Mouse (Mus musculus) E14TG2a.4 (cell line): ENCODE measurements around the gene Ier2.

ENCODE experiments used
- H3K27me3 ChIP-seq: 2 replicates; pipeline ENCODE4 v1.6.1; 2014; ENCODE audit warnings: low read length, control low read depth; ENCODE audit not compliant: insufficient read depth
- H3K36me3 ChIP-seq: 2 replicates; pipeline ENCODE4 v1.6.1; 2014; ENCODE audit warnings: low read length, control low read depth; ENCODE audit not compliant: insufficient read depth
- H3K4me1 ChIP-seq: replicated peaks from 2 replicates; pipeline ENCODE4 v1.6.1; 2014; ENCODE audit warnings: low read depth, low read length, control low read depth
- H3K4me3 ChIP-seq: replicated peaks from 2 replicates; pipeline ENCODE4 v1.5.1; 2014; ENCODE audit warnings: mild to moderate bottlenecking, low read length
- H3K9me3 ChIP-seq: 2 replicates; pipeline ENCODE4 v1.6.1; 2014; ENCODE audit warnings: low read length, control low read depth
- CTCF ChIP-seq: conservative IDR thresholded peaks from 2 replicates; pipeline ENCODE4 v1.5.1; 2014; ENCODE audit warnings: low read length
- NANOG ChIP-seq: IDR thresholded peaks from 2 replicates; pipeline ENCODE4 v1.6.1; 2014; ENCODE audit warnings: borderline replicate concordance, low read length, mixed read lengths
- POU5F1 ChIP-seq: IDR thresholded peaks from 2 replicates; pipeline ENCODE4 v1.6.1; 2014; ENCODE audit warnings: low read length, borderline replicate concordance

The Ier2 gene

GRCm38 (mm10) chr8:84640010-84640588 lies 22.6 kb downstream of the Ier2 start:
- H3K36me3 ChIP-seq, result peaks cover 11% of the 10 kb centered on the region; the same call in 1 of the 2 replicates
- H3K4me3 ChIP-seq, result peak overlapping the region; percentile 79
- no peak for TF ChIP-seq POU5F1
- no peak for TF ChIP-seq CTCF
- no peak for TF ChIP-seq NANOG
- no peaks in the 10 kb centered on the region for H3K27me3 ChIP-seq
- no peaks in the 10 kb centered on the region for H3K9me3 ChIP-seq
- H3K4me1 ChIP-seq, result peaks cover 74% of the 10 kb centered on the region

GRCm38 (mm10) chr8:84639162-84640009 lies 23.3 kb downstream of the Ier2 start:
- TF ChIP-seq NANOG (no peak), POU5F1 (no peak), CTCF (no peak)
- no peaks in the 10 kb centered on the region for H3K9me3 ChIP-seq
- H3K4me1 ChIP-seq, result peaks cover 77% of the 10 kb centered on the region
- peak overlapping the region; percentile 82 for H3K4me3 ChIP-seq
- no peaks in the 10 kb centered on the region for H3K27me3 ChIP-seq
- peaks cover 11% of the 10 kb centered on the region; the same call in 1 of the 2 replicates for H3K36me3 ChIP-seq

GRCm38 (mm10) chr8:84638555-84639161 lies 24.0 kb downstream of the Ier2 start:
- Histone ChIP-seq H3K4me1 (peaks cover 80% of the 10 kb centered on the region), H3K4me3 (peak overlapping the region; percentile 82), H3K27me3 (no peaks in the 10 kb centered on the region), H3K9me3 (no peaks in the 10 kb centered on the region), H3K36me3 (peaks cover 11% of the 10 kb centered on the region; the same call in 1 of the 2 replicates)
- no peak for TF ChIP-seq NANOG
- no peak for TF ChIP-seq POU5F1
- no peak for TF ChIP-seq CTCF

DNA sequence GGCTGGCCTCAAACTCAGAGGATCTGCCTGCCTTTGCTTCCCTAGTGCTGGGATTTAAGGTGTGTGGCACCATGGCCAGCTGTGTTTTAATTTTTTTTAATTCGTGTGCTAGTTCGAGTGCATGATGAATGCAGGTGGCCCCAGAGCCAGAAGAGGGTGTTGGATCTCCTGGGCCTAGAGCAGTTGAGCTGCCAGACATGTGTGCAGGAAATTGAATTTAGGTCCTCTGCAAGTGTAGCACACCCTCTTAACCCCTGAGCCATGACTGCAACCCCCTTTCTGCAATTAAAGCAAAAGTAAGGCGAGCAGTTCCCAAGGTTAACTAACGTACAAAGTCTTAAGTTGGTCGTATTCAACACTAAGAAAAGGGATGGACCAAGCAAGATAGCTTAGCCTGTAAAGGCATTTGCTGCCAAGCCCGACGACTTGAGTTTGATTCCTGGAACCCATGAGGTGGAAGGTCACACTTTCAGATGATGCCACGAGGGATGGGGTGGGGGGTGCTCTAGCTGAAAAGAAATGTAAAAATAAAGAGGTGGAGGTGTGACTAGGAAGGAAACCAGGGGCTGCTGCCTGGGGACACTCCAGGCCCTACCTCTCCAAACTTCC lies 24.6 kb downstream of the Ier2 start:
- H3K27me3 ChIP-seq, result no peaks in the 10 kb centered on the region
- no peak for TF ChIP-seq POU5F1
- TF ChIP-seq CTCF, result no peak
- no peak for TF ChIP-seq NANOG
- H3K9me3 ChIP-seq, result no peaks in the 10 kb centered on the region
- H3K36me3 ChIP-seq, result peaks cover 11% of the 10 kb centered on the region; the same call in 1 of the 2 replicates
- peaks cover 81% of the 10 kb centered on the region for H3K4me1 ChIP-seq
- H3K4me3 ChIP-seq, result peak overlapping the region; percentile 82

DNA sequence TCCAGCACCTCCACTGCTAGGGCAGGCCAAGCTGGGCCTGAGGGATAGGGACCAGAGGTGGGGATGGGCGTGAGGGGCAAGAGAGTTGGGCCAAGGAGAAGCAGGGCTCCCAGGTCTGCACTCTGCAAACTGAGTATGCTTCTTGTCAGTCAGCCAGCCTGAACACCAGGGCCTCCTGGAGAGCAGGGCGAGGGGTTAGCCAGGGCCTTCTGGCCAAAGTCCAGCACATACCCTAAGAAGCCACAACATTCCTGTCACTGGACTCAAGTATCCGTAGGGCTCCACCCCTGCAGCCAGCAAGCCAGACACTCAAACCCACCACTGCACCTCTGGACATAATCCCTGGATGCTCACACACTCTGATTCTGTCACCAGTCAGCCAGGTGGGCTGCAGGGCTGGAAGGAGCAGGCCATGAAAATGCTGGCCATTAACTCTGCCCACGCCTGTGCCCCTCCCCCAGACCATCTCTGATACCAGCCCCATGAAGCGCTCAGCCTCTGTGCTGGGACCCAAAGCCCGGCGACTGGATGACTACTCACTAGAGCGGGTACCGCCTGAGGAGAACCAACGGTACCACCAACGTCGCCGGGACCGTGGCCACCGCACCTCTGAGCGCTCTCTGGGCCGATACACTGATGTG lies 26.5 kb downstream of the Ier2 start:
- H3K27me3 ChIP-seq, result no peaks in the 10 kb centered on the region
- peaks cover 11% of the 10 kb centered on the region; the same call in 1 of the 2 replicates for H3K36me3 ChIP-seq
- no peak for TF ChIP-seq NANOG
- TF ChIP-seq CTCF, result no peak
- no peak for TF ChIP-seq POU5F1
- H3K4me3 ChIP-seq, result peak overlapping the region; percentile 37
- peaks cover 70% of the 10 kb centered on the region for H3K4me1 ChIP-seq
- peaks cover 7% of the 10 kb centered on the region for H3K9me3 ChIP-seq

DNA sequence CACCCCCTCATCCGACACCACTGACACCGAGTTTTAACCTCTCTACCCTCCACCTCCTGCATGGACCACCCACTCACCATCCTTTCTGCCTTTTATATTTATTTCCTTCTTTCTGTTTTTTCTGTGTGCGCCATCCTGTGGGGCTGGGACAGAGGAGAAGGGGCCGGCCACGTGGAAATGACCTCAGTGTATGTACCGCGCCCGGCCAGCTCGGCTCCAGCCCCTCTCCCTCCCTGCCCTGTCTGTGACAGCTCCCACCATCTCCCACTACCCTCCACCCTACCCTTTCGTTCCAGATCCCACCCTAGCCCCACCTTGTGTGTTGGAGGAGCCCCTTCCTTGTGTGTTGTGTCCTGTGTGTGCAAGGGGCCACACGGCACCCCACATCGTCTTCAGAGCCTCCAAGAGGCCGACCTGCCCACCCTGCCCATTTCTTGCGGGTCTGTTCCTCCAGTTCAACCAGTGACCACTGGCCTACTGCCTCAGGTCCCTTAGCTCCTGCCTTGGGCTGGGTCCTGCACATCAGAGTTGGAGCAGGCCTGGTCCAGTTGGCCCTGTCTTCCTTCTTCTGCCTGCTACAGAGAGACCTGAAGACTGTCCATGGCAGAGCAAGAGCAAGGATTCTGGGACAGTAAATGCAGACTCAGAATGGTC lies 27.1 kb downstream of the Ier2 start:
- Histone ChIP-seq H3K27me3 (no peaks in the 10 kb centered on the region), H3K36me3 (peaks cover 11% of the 10 kb centered on the region; the same call in 1 of the 2 replicates), H3K9me3 (peaks cover 13% of the 10 kb centered on the region), H3K4me1 (peaks cover 65% of the 10 kb centered on the region), H3K4me3 (peak overlapping the region; percentile 37)
- no peak for TF ChIP-seq CTCF
- no peak for TF ChIP-seq POU5F1
- TF ChIP-seq NANOG, result no peak

GRCm38 (mm10) chr8:84634849-84635304 lies 27.8 kb downstream of the Ier2 start:
- TF ChIP-seq CTCF (no peak), POU5F1 (no peak), NANOG (no peak)
- Histone ChIP-seq H3K4me3 (peak overlapping the region; percentile 35), H3K4me1 (peaks cover 64% of the 10 kb centered on the region), H3K27me3 (no peaks in the 10 kb centered on the region), H3K9me3 (peaks cover 13% of the 10 kb centered on the region), H3K36me3 (peaks cover 11% of the 10 kb centered on the region; the same call in 1 of the 2 replicates)
